8 mouse cellular contexts compared by ENCODE assay signal in the genomic region with DNA sequence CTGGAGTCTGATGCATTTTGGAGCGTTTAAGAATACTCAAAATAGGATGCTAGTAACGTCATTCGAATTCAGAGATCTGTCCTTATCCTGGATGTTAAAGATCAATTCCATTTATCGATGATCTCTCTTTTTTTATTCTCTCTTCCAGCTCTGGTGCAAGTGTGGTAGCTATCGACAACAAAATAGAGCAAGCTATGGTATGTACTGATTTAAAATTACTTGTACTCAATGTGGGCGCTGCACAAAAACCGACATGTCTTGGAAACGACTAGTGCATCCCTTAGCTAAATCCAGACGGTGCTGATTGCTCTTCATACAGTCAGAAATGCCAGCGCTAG. TPM values are rescaled to one million over a fixed set of nuclear protein-coding genes. Genes with fewer than 3 reads are reported as not detected.
A peak's percentile ranks its signal among the peaks of the same experiment; 100 is the strongest.
DNase-seq lines count a peak whose midpoint lies in the region; ATAC-seq lines count a peak whose summit lies in the region.

No protein-coding gene starts in this region.

- no peak for ATAC-seq in heart, embryonic 11.5 days (replicated peaks; ENCODE audit: insufficient number of reproducible peaks, low FRiP score, low TSS enrichment)
- no peak for ATAC-seq in forebrain, embryonic 12.5 days (ENCODE audit: low FRiP score)
- ATAC-seq in liver, embryonic 13.5 days (ENCODE audit: low read depth) = no peak

- peak overlapping the region; percentile 99 for H3K9ac ChIP-seq in heart, embryonic 11.5 days (ENCODE audit: low read depth, low read length)
- H3K9ac ChIP-seq in forebrain, embryonic 12.5 days = peak overlapping the region; percentile 96
- peak overlapping the region; percentile 92 for H3K9ac ChIP-seq in liver, embryonic 13.5 days

- no peak for DNase-seq in heart, postnatal 25 days (ENCODE audit: low spot score)
- DNase-seq in CD4-positive helper T cell, adult 2 months (ENCODE audit: low read depth, low spot score) = peak; percentile 13
- no peak for DNase-seq in liver, embryonic 13.5 days
- no peak for DNase-seq in thymus, postnatal 10 days (ENCODE audit: low spot score in 2 of 2)
- DNase-seq in ovary, postnatal 14 days (ENCODE audit: low spot score) = no peak
- no peak for DNase-seq in layer of hippocampus, adult 18-20 months (ENCODE audit: low spot score in 2 of 2)

- no peaks in the 10 kb centered on the region for H3K9me3 ChIP-seq in heart, embryonic 11.5 days (replicated peaks; ENCODE audit: control insufficient read depth, low read length)
- H3K9me3 ChIP-seq in forebrain, embryonic 12.5 days = no peaks in the 10 kb centered on the region
- H3K9me3 ChIP-seq in liver, embryonic 13.5 days (replicated peaks) = no peaks in the 10 kb centered on the region

- peak overlapping the region; percentile 97 for H3K4me2 ChIP-seq in heart, embryonic 11.5 days
- H3K4me2 ChIP-seq in forebrain, embryonic 12.5 days = peak overlapping the region; percentile 92
- peak overlapping the region; percentile 75 for H3K4me2 ChIP-seq in liver, embryonic 13.5 days

- intact Hi-C loops in heart, postnatal 25 days (cut with DNase I) = loop anchor here (2.0 to 5.0 kb wide), 5 partner anchors 52 to 226 kb away; a partner anchor contains a TSS

- H3K27me3 ChIP-seq in heart, embryonic 11.5 days (ENCODE audit: control insufficient read depth, insufficient read depth, low read length) = no peaks in the 10 kb centered on the region
- no peaks in the 10 kb centered on the region for H3K27me3 ChIP-seq in forebrain, embryonic 12.5 days
- no peaks in the 10 kb centered on the region for H3K27me3 ChIP-seq in liver, embryonic 13.5 days

- peak overlapping the region; percentile 100 for H3K27ac ChIP-seq in heart, embryonic 11.5 days (ENCODE audit: low read depth, low read length)
- H3K27ac ChIP-seq in forebrain, embryonic 12.5 days = peak overlapping the region; percentile 100
- peak overlapping the region; percentile 93 for H3K27ac ChIP-seq in liver, embryonic 13.5 days

- WGBS in heart, embryonic 11.5 days (ENCODE audit: insufficient replicate concordance) = 1% methylated on average over 10 of the region's 10 CpGs
- WGBS in forebrain, embryonic 12.5 days = 0% methylated on average over 10 of the region's 10 CpGs
- 2% methylated on average over 10 of the region's 10 CpGs for WGBS in liver, embryonic 13.5 days (ENCODE audit: insufficient replicate concordance)

- peaks cover 15% of the 10 kb centered on the region for H3K36me3 ChIP-seq in heart, embryonic 11.5 days (ENCODE audit: control insufficient read depth, insufficient read depth, low read length)
- H3K36me3 ChIP-seq in forebrain, embryonic 12.5 days (replicated peaks) = peaks cover 30% of the 10 kb centered on the region
- H3K36me3 ChIP-seq in liver, embryonic 13.5 days = peaks cover 24% of the 10 kb centered on the region

- peaks cover 15% of the 10 kb centered on the region for H3K4me1 ChIP-seq in heart, embryonic 11.5 days (ENCODE audit: control insufficient read depth, insufficient read depth, low read length)
- H3K4me1 ChIP-seq in forebrain, embryonic 12.5 days = peaks cover 30% of the 10 kb centered on the region
- peaks cover 40% of the 10 kb centered on the region for H3K4me1 ChIP-seq in liver, embryonic 13.5 days (replicated peaks)

- H3K4me3 ChIP-seq in heart, embryonic 11.5 days (ENCODE audit: low read depth, low read length) = peak overlapping the region; percentile 89
- peak overlapping the region; percentile 61 for H3K4me3 ChIP-seq in forebrain, embryonic 12.5 days (replicated peaks)
- H3K4me3 ChIP-seq in liver, embryonic 13.5 days (replicated peaks) = peak overlapping the region; percentile 77

RNA-seq across cellular contexts. Expression of a gene that starts 51.6 kb away (rescaled TPM):
- polyA plus RNA-seq in heart, embryonic 11.5 days (2014; fragmentation: Nextera tagmentation; extraction: Ambion mirVana) = 24.4 TPM in 2 replicates
- total RNA-seq in heart, postnatal 25 days (2021) = 1 to 10 TPM in 1 of 2 experiments, under 1 TPM in 1; 0.47 to 1.0 TPM
- polyA plus RNA-seq in forebrain, embryonic 12.5 days (2016; fragmentation: Nextera tagmentation; extraction: Ambion mirVana) = 43.4 and 45.3 TPM in 2 replicates
- polyA plus RNA-seq in liver, embryonic 13.5 days (2015; fragmentation: Nextera tagmentation; extraction: Ambion mirVana) = 1.3 and 1.4 TPM in 2 replicates
- total RNA-seq in layer of hippocampus, adult 18-20 months (2021) = 100 to 1,000 TPM; 150 to 152 TPM

Comparison
In these comparisons a context has a peak if more than half of its experiments do, and no peak if none do; other contexts are left out.
1. RNA of a gene that starts 51.6 kb away (polyA plus RNA-seq): 43.4 to 45.3 TPM in forebrain, embryonic 12.5 days and 24.4 TPM in heart, embryonic 11.5 days; 1.3 to 1.4 TPM in liver, embryonic 13.5 days; every median in the first group is over 10 times any median in the second.
2. Peak in every context shown above with its lines, with median percentiles within 50 percentile points of each other: H3K27ac ChIP-seq, H3K4me2 ChIP-seq, H3K4me3 ChIP-seq and H3K9ac ChIP-seq.